Comparison of ENCODE assay signal across 9 mouse cellular contexts in genomic region chr11:51538919-51539758, GRCm38 (mm10). TPM values are rescaled to one million over a fixed set of nuclear protein-coding genes. Genes with fewer than 3 reads are reported as not detected.
DNase-seq lines count a peak whose midpoint lies in the region; ATAC-seq and TF ChIP-seq lines count a peak whose summit lies in the region.
"Had no signal": no experiment of that assay in that cellular context is flagged by ENCODE, and none has a peak within 500 bp of the region (broad histone marks: within the 10 kb centered on the region; RNA-seq: fewer than 3 reads in every experiment).

No protein-coding gene starts in this region.

- no peak overlapping the region for H3K4me3 ChIP-seq in lung, postnatal 0 days (ENCODE audit: low read depth, low read length)
- no peak overlapping the region for H3K4me3 ChIP-seq in embryonic facial prominence, embryonic 14.5 days (ENCODE audit: low read depth, low read length)
- H3K4me3 ChIP-seq in intestine, embryonic 15.5 days (replicated peaks) = no peak overlapping the region
- no peak overlapping the region for H3K4me3 ChIP-seq in midbrain, embryonic 14.5 days (replicated peaks; ENCODE audit: low read depth, low read length)
- H3K4me3 ChIP-seq: limb, embryonic 15.5 days had no signal

- H3K27ac ChIP-seq in lung, postnatal 0 days (ENCODE audit: low read length) = no peak overlapping the region
- H3K27ac ChIP-seq in embryonic facial prominence, embryonic 14.5 days (replicated peaks; ENCODE audit: low read depth, low read length) = no peak overlapping the region
- H3K27ac ChIP-seq in intestine, embryonic 15.5 days = no peak overlapping the region
- no peak overlapping the region for H3K27ac ChIP-seq in midbrain, embryonic 14.5 days (replicated peaks; ENCODE audit: low read depth, low read length)
- H3K27ac ChIP-seq: limb, embryonic 15.5 days had no signal

- ATAC-seq in lung, postnatal 0 days = peak; percentile 24; the same call in 1 of the 2 replicates
- ATAC-seq in embryonic facial prominence, embryonic 14.5 days (ENCODE audit: low read depth) = peak; percentile 2; the same call in 1 of the 2 replicates
- ATAC-seq in intestine, embryonic 15.5 days = peak; percentile 27; the same call in 1 of the 2 replicates
- peak; percentile 48 for ATAC-seq in midbrain, embryonic 14.5 days (ENCODE audit: low FRiP score, low TSS enrichment)
- ATAC-seq in monocyte, adult 5-6 weeks (replicated peaks; ENCODE audit: insufficient number of reproducible peaks, low FRiP score, low TSS enrichment, poor library complexity, severe bottlenecking) = no peak

- no peak for TF ChIP-seq EP300 in lung, postnatal 0 days (IDR thresholded peaks at IDR 0.05)

- no peak overlapping the region for H3K9ac ChIP-seq in lung, postnatal 0 days (replicated peaks; ENCODE audit: low read depth)
- H3K9ac ChIP-seq in embryonic facial prominence, embryonic 14.5 days (ENCODE audit: low read depth, low read length) = no peak overlapping the region
- no peak overlapping the region for H3K9ac ChIP-seq in intestine, embryonic 15.5 days
- H3K9ac ChIP-seq in midbrain, embryonic 14.5 days (replicated peaks; ENCODE audit: low read length) = no peak overlapping the region
- H3K9ac ChIP-seq: limb, embryonic 15.5 days had no signal

- no peak for DNase-seq in lung, postnatal 0 days (ENCODE audit: low spot score)
- DNase-seq in lung, postnatal 25 days (ENCODE audit: low spot score) = no peak
- DNase-seq in embryonic facial prominence, embryonic 14.5 days (ENCODE audit: low spot score) = no peak
- DNase-seq in midbrain, embryonic 14.5 days = no peak
- DNase-seq in layer of hippocampus, adult 11-12 months (ENCODE audit: low spot score) = no peak
- no peak for DNase-seq in adrenal gland, postnatal 36 days

- H3K27me3 ChIP-seq in lung, postnatal 0 days (replicated peaks; ENCODE audit: insufficient read depth, low read length) = no peaks in the 10 kb centered on the region
- no peaks in the 10 kb centered on the region for H3K27me3 ChIP-seq in embryonic facial prominence, embryonic 14.5 days (replicated peaks; ENCODE audit: control insufficient read depth, insufficient read depth, low read length)
- H3K27me3 ChIP-seq in intestine, embryonic 15.5 days (replicated peaks) = no peaks in the 10 kb centered on the region
- no peaks in the 10 kb centered on the region for H3K27me3 ChIP-seq in midbrain, embryonic 14.5 days (ENCODE audit: control insufficient read depth, insufficient read depth, low read length)
- H3K27me3 ChIP-seq: limb, embryonic 15.5 days had no signal

- H3K36me3 ChIP-seq in lung, postnatal 0 days (ENCODE audit: insufficient read depth, low read length) = no peaks in the 10 kb centered on the region
- no peaks in the 10 kb centered on the region for H3K36me3 ChIP-seq in embryonic facial prominence, embryonic 14.5 days (ENCODE audit: control insufficient read depth, insufficient read depth, low read length)
- no peaks in the 10 kb centered on the region for H3K36me3 ChIP-seq in intestine, embryonic 15.5 days
- no peaks in the 10 kb centered on the region for H3K36me3 ChIP-seq in midbrain, embryonic 14.5 days (ENCODE audit: control insufficient read depth, insufficient read depth, low read length)
- H3K36me3 ChIP-seq: limb, embryonic 15.5 days had no signal

- no peak for TF ChIP-seq CTCF in lung, postnatal 0 days (IDR thresholded peaks at IDR 0.05)

- no peaks in the 10 kb centered on the region for H3K9me3 ChIP-seq in lung, postnatal 0 days (ENCODE audit: low read length)
- H3K9me3 ChIP-seq in embryonic facial prominence, embryonic 14.5 days (ENCODE audit: control insufficient read depth, low read length) = no peaks in the 10 kb centered on the region
- H3K9me3 ChIP-seq in intestine, embryonic 15.5 days = no peaks in the 10 kb centered on the region
- no peaks in the 10 kb centered on the region for H3K9me3 ChIP-seq in midbrain, embryonic 14.5 days (ENCODE audit: control insufficient read depth, low read length)
- H3K9me3 ChIP-seq: limb, embryonic 15.5 days had no signal

- 61% methylated on average over 13 of the region's 13 CpGs for whole genome bisulfite sequencing in lung, postnatal 0 days
- WGBS in embryonic facial prominence, embryonic 14.5 days = 38% methylated on average over 11 of the region's 13 CpGs
- WGBS in intestine, embryonic 15.5 days = 60% methylated on average over 13 of the region's 13 CpGs
- WGBS in midbrain, embryonic 14.5 days = 59% methylated on average over 13 of the region's 13 CpGs

- H3K4me1 ChIP-seq in lung, postnatal 0 days (ENCODE audit: insufficient read depth, low read depth, low read length) = no peaks in the 10 kb centered on the region
- H3K4me1 ChIP-seq in embryonic facial prominence, embryonic 14.5 days (ENCODE audit: control insufficient read depth, insufficient read depth, low read length) = peaks cover 23% of the 10 kb centered on the region
- H3K4me1 ChIP-seq in intestine, embryonic 15.5 days (replicated peaks) = no peaks in the 10 kb centered on the region
- H3K4me1 ChIP-seq in midbrain, embryonic 14.5 days (ENCODE audit: control insufficient read depth, insufficient read depth, low read length) = no peaks in the 10 kb centered on the region

- no peak overlapping the region for H3K4me2 ChIP-seq in lung, postnatal 0 days (replicated peaks; ENCODE audit: low read depth, low read length)
- H3K4me2 ChIP-seq in embryonic facial prominence, embryonic 14.5 days (ENCODE audit: low read depth, low read length) = no peak overlapping the region
- H3K4me2 ChIP-seq in intestine, embryonic 15.5 days (replicated peaks) = no peak overlapping the region
- no peak overlapping the region for H3K4me2 ChIP-seq in midbrain, embryonic 14.5 days (ENCODE audit: low read length)
- H3K4me2 ChIP-seq: limb, embryonic 15.5 days had no signal

RNA-seq across cellular contexts. Expression of gene Phykpl, which starts 45.4 kb away (rescaled TPM):
- 10.8 and 12.0 TPM in 2 replicates for polyA plus RNA-seq in lung, postnatal 0 days (2015; fragmentation: Nextera tagmentation; extraction: Ambion mirVana)
- polyA plus RNA-seq in embryonic facial prominence, embryonic 14.5 days (2014; fragmentation: Nextera tagmentation; extraction: Ambion mirVana) = 15.2 and 17.4 TPM in 2 replicates
- 18.5 and 21.1 TPM in 2 replicates for polyA plus RNA-seq in intestine, embryonic 15.5 days (2015; fragmentation: Nextera tagmentation; extraction: Ambion mirVana)
- polyA plus RNA-seq in midbrain, embryonic 14.5 days (2014; fragmentation: Nextera tagmentation; extraction: Ambion mirVana) = 8.7 and 12.5 TPM in 2 replicates
- 13.8 to 20.0 TPM (median 15.8 TPM) in 3 replicates for total RNA-seq in monocyte, adult 5-6 weeks (2017)
- 10 to 100 TPM; 20.6 to 26.3 TPM for total RNA-seq in adrenal gland, postnatal 36 days (2021)
